Mouse (Mus musculus): Measurements from ENCODE around the gene Adam33. TPM values are rescaled to one million over a fixed set of nuclear protein-coding genes. Genes with fewer than 3 reads are reported as not detected.
"Not testable (repeated sequence)": the region's sequence is repeated elsewhere in the genome, so short reads cannot be mapped to it uniquely, and the experiment has no call there.

Gene Adam33
- 0.77 and 3.1 TPM in 2 replicates for total RNA-seq (2014; rRNA removed)
- polyA plus RNA-seq (2015; fragmentation: Nextera tagmentation; extraction: Ambion mirVana), result 0.82 and 0.85 TPM in 2 replicates

DNA sequence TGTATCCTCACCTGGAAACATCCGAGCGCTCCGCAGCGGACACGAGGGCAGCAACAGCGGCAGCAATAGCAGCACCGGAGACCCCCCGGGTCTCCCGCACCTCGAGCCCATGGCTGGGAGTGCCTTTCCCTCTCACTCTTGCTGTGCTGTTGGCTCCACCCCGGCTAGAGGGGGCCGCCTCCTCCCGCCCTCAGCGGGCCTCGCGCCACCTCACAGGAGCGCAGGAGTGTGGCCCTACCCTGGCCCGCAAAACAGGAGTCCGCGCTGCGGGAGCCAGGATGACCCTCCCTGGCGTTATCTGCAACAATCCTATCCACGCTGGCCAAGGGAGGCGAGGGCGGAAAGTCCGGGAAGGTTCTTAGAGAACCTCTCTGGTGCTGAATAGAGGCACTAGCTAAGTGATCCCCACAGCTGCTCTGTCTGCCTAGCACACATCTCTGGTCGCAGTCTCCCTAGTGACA lies at the start of gene Adam33:
Adam33 (minus strand) TSS at position 411 of the 461 bp plus-strand sequence.
- Histone ChIP-seq H3K27me3 (ENCODE audit: insufficient read depth, low read length) (peaks cover 6% of the 10 kb centered on the region; the same call in 1 of the 2 replicates), H3K27ac (ENCODE audit: low read depth, low read length) (no peak within 1 kb of the TSS), H3K4me1 (ENCODE audit: insufficient read depth) (no peaks in the 10 kb centered on the region), H3K4me2 (ENCODE audit: low read depth) (peak within 1 kb of the TSS; percentile 42), H3K9me3 (ENCODE audit: low read length) (no peaks in the 10 kb centered on the region), H3K9ac (no peak within 1 kb of the TSS), H3K4me3 (ENCODE audit: low read depth, low read length) (0 out of 2 replicates have a peak within 1 kb of the TSS, but pooled peaks have one; percentile 16), H3K36me3 (ENCODE audit: insufficient read depth) (no peaks in the 10 kb centered on the region)
- no peak for DNase-seq
- no peak for ATAC-seq
- no peak for TF ChIP-seq CTCF (IDR thresholded peaks at IDR 0.05; ENCODE audit: low read depth)
- 2% methylated on average over 23 of the region's 27 CpGs for WGBS

GRCm38 (mm10) chr2:131105989-131106388 lies 42.4 kb upstream of the Adam33 start:
- no peak overlapping the region for H3K4me2 ChIP-seq (ENCODE audit: low read depth)
- ATAC-seq (no peak), DNase-seq (no peak)
- 89% methylated on average over 5 of the region's 5 CpGs for WGBS
- H3K36me3 ChIP-seq (ENCODE audit: insufficient read depth), result no peaks in the 10 kb centered on the region
- H3K27ac ChIP-seq (ENCODE audit: low read depth, low read length), result no peak overlapping the region
- H3K27me3 ChIP-seq (ENCODE audit: insufficient read depth, low read length), result no peaks in the 10 kb centered on the region
- no peaks in the 10 kb centered on the region for H3K9me3 ChIP-seq (ENCODE audit: low read length)
- H3K4me1 ChIP-seq (ENCODE audit: insufficient read depth), result no peaks in the 10 kb centered on the region
- TF ChIP-seq CTCF (IDR thresholded peaks at IDR 0.05; ENCODE audit: low read depth), result no peak
- H3K4me3 ChIP-seq (ENCODE audit: low read depth, low read length), result no peak overlapping the region
- no peak overlapping the region for H3K9ac ChIP-seq

GRCm38 (mm10) chr2:131105061-131105460 lies 41.4 kb upstream of the Adam33 start:
- not testable (repeated sequence) for H3K4me3 ChIP-seq (ENCODE audit: low read depth, low read length); H3K9ac ChIP-seq; DNase-seq; H3K9me3 ChIP-seq (ENCODE audit: low read length); ATAC-seq; H3K4me1 ChIP-seq (ENCODE audit: insufficient read depth); H3K36me3 ChIP-seq (ENCODE audit: insufficient read depth); H3K27me3 ChIP-seq (ENCODE audit: insufficient read depth, low read length); H3K4me2 ChIP-seq (ENCODE audit: low read depth); H3K27ac ChIP-seq (ENCODE audit: low read depth, low read length)
- WGBS, result 70% methylated on average over 4 of the region's 4 CpGs

GRCm38 (mm10) chr2:131104021-131104420 lies 40.4 kb upstream of the Adam33 start:
- 89% methylated on average over 4 of the region's 4 CpGs for WGBS
- Histone ChIP-seq H3K4me3 (ENCODE audit: low read depth, low read length) (no peak overlapping the region), H3K9ac (no peak overlapping the region), H3K27ac (ENCODE audit: low read depth, low read length) (no peak overlapping the region), H3K9me3 (ENCODE audit: low read length) (no peaks in the 10 kb centered on the region), H3K4me2 (ENCODE audit: low read depth) (no peak overlapping the region), H3K27me3 (ENCODE audit: insufficient read depth, low read length) (no peaks in the 10 kb centered on the region), H3K4me1 (ENCODE audit: insufficient read depth) (no peaks in the 10 kb centered on the region), H3K36me3 (ENCODE audit: insufficient read depth) (no peaks in the 10 kb centered on the region)
- ATAC-seq, result no peak
- no peak for TF ChIP-seq CTCF (IDR thresholded peaks at IDR 0.05; ENCODE audit: low read depth)
- DNase-seq, result no peak

DNA sequence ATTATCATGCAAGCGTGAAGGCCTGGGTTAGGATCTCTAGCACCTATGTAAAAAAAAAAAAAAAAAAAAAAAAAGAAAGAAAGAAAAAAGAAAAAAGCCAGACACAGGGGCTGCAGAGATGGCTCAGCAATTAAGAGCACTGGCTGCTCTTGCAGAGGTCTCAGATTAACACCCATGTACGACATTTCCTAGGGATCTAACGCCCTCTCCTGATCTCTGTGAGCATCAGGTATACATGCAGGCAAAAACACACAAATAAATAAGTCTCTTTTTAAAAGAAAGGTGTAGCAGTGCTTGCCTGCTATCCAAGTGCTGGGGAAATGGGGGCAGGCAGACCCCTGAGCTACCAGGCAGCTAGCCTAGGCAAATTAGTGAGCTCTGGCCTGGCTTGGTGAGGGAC lies 37.9 kb upstream of the Adam33 start:
- Histone ChIP-seq H3K27me3 (ENCODE audit: insufficient read depth, low read length) (no peaks in the 10 kb centered on the region), H3K9ac (no peak overlapping the region), H3K36me3 (ENCODE audit: insufficient read depth) (no peaks in the 10 kb centered on the region), H3K4me3 (ENCODE audit: low read depth, low read length) (no peak overlapping the region), H3K27ac (ENCODE audit: low read depth, low read length) (no peak overlapping the region), H3K4me1 (ENCODE audit: insufficient read depth) (no peaks in the 10 kb centered on the region), H3K9me3 (ENCODE audit: low read length) (no peaks in the 10 kb centered on the region), H3K4me2 (ENCODE audit: low read depth) (no peak overlapping the region)
- 68% methylated on average over 3 of the region's 3 CpGs for WGBS
- no peak for ATAC-seq
- TF ChIP-seq CTCF (IDR thresholded peaks at IDR 0.05; ENCODE audit: low read depth), result no peak
- DNase-seq, result no peak

DNA sequence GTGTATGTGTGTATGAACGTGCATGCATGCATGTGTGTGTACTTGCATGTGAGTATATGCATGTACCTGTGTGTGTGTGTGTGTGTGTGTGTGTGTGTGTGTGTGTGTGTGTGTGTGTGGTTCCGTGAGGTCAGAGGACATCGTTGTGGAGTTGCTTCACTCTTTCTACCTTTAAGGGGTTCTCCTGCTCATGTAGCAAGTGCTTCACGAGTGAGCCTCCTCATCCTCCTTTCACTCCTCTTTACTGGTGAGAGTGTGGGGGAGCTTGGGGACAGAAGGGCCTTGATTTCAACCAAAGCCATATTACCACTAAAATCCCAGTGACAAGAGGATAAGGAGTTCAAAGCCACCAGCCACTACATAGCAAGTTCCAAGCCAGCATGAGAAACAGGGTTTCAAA lies 33.5 kb upstream of the Adam33 start:
- no peaks in the 10 kb centered on the region for H3K36me3 ChIP-seq (ENCODE audit: insufficient read depth)
- H3K4me2 ChIP-seq (ENCODE audit: low read depth), result no peak overlapping the region
- WGBS, result 77% methylated on average over 4 of the region's 4 CpGs
- no peaks in the 10 kb centered on the region for H3K27me3 ChIP-seq (ENCODE audit: insufficient read depth, low read length)
- ATAC-seq (no peak), DNase-seq (no peak)
- no peak overlapping the region for H3K4me3 ChIP-seq (ENCODE audit: low read depth, low read length)
- no peak for TF ChIP-seq CTCF (IDR thresholded peaks at IDR 0.05; ENCODE audit: low read depth)
- no peaks in the 10 kb centered on the region for H3K9me3 ChIP-seq (ENCODE audit: low read length)
- no peaks in the 10 kb centered on the region for H3K4me1 ChIP-seq (ENCODE audit: insufficient read depth)
- H3K9ac ChIP-seq, result no peak overlapping the region
- no peak overlapping the region for H3K27ac ChIP-seq (ENCODE audit: low read depth, low read length)

DNA sequence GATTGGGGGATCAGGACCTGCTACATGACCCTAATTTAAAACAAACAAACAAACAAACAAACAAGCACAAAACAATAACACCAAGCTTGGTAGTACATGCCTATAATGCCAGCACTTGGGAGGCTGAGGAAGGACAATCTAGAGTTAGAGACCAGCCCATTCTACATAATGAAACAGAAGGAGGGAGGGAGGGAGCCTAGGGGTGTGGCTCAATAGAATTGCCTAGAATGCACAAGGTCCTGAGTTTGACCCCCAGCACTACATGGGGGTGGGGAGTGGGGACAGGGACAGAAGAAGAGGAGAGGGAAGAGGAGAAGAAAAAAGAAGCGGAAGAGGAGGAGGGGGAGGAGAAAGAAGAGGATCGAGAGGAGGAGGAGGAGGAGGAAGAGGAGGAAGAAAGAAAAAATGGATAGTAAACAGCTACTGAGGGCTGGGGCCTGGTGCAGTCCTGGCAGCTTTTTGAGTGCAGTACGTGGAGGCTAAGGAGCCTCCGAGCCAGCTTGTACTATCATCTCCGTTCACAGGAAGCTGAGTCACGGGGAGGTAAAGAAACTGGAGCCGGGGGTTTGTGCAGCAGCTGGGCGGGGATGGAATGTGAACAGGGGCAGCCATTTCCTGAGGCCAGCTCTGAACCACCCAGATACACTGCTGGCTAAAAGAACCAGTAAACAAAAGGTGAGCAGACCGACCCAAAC lies 32.6 kb upstream of the Adam33 start:
- ATAC-seq, result no peak
- no peaks in the 10 kb centered on the region for H3K36me3 ChIP-seq (ENCODE audit: insufficient read depth)
- H3K4me3 ChIP-seq (ENCODE audit: low read depth, low read length), result no peak overlapping the region
- 23% methylated on average over 9 of the region's 9 CpGs for WGBS
- TF ChIP-seq CTCF (IDR thresholded peaks at IDR 0.05; ENCODE audit: low read depth), result no peak
- no peaks in the 10 kb centered on the region for H3K4me1 ChIP-seq (ENCODE audit: insufficient read depth)
- no peaks in the 10 kb centered on the region for H3K9me3 ChIP-seq (ENCODE audit: low read length)
- no peak overlapping the region for H3K4me2 ChIP-seq (ENCODE audit: low read depth)
- no peak overlapping the region for H3K9ac ChIP-seq
- no peak overlapping the region for H3K27ac ChIP-seq (ENCODE audit: low read depth, low read length)
- no peaks in the 10 kb centered on the region for H3K27me3 ChIP-seq (ENCODE audit: insufficient read depth, low read length)
- DNase-seq, result no peak

Measured in forebrain, postnatal 0 days (tissue).